ENCODE assay signal across 22 mouse cellular contexts in genomic region chr4:82518132-82518531, GRCm38 (mm10).
DNase-seq lines count a peak whose midpoint lies in the region; ATAC-seq and TF ChIP-seq lines count a peak whose summit lies in the region.
"Had no signal": no experiment of that assay in that cellular context is flagged by ENCODE, and none has a peak within 500 bp of the region (broad histone marks: within the 10 kb centered on the region; RNA-seq: fewer than 3 reads in every experiment).

No protein-coding gene starts in this region.

- no peaks in the 10 kb centered on the region for H3K27me3 ChIP-seq in hindbrain, postnatal 0 days (ENCODE audit: insufficient read depth, low read length)
- H3K27me3 ChIP-seq in hindbrain, embryonic 12.5 days, result no peaks in the 10 kb centered on the region
- H3K27me3 ChIP-seq: forebrain, embryonic 13.5 days; heart, embryonic 12.5 days; heart, embryonic 15.5 days had no signal

- no peaks in the 10 kb centered on the region for H3K9me3 ChIP-seq in hindbrain, postnatal 0 days (ENCODE audit: low read length)
- H3K9me3 ChIP-seq in hindbrain, embryonic 12.5 days (replicated peaks), result no peaks in the 10 kb centered on the region
- H3K9me3 ChIP-seq: forebrain, embryonic 13.5 days; heart, embryonic 12.5 days; heart, embryonic 15.5 days; hindbrain, embryonic 10.5 days had no signal

- TF ChIP-seq CTCF in hindbrain, postnatal 0 days (IDR thresholded peaks at IDR 0.05; ENCODE audit: low read depth), result no peak

- no peaks in the 10 kb centered on the region for H3K4me1 ChIP-seq in hindbrain, postnatal 0 days (ENCODE audit: insufficient read depth, low read length)
- H3K4me1 ChIP-seq in hindbrain, embryonic 12.5 days, result peaks cover 2% of the 10 kb centered on the region; the same call in 1 of the 2 replicates

- 80% methylated on average over 1 of the region's 1 CpGs for WGBS in hindbrain, postnatal 0 days
- WGBS in hindbrain, embryonic 12.5 days, result 90% methylated on average over 1 of the region's 1 CpGs

- peak overlapping the region; percentile 57; the same call in 1 of the 2 replicates for H3K27ac ChIP-seq in hindbrain, postnatal 0 days
- H3K27ac ChIP-seq in hindbrain, embryonic 12.5 days, result no peak overlapping the region
- H3K27ac ChIP-seq: heart, embryonic 15.5 days; hindbrain, embryonic 10.5 days had no signal

- H3K9ac ChIP-seq in hindbrain, postnatal 0 days (replicated peaks; ENCODE audit: low read length), result no peak overlapping the region
- H3K9ac ChIP-seq in hindbrain, embryonic 12.5 days, result no peak overlapping the region
- H3K9ac ChIP-seq: forebrain, embryonic 13.5 days; heart, embryonic 12.5 days; heart, embryonic 15.5 days; hindbrain, embryonic 14.5 days had no signal

- ATAC-seq in cerebellum, adult (ENCODE audit: insufficient number of reproducible peaks, low FRiP score, low TSS enrichment), result no peak
- ATAC-seq in hindbrain, postnatal 0 days, result no peak
- no peak for ATAC-seq in hindbrain, embryonic 12.5 days (ENCODE audit: low FRiP score)
- ATAC-seq: activated CD4-positive, CD25-positive, alpha-beta regulatory T cell, adult 4 months; forebrain, embryonic 13.5 days; intestine, postnatal 0 days had no signal

- H3K4me3 ChIP-seq in hindbrain, postnatal 0 days (ENCODE audit: low read length), result no peak overlapping the region
- no peak overlapping the region for H3K4me3 ChIP-seq in hindbrain, embryonic 12.5 days
- H3K4me3 ChIP-seq: forebrain, embryonic 13.5 days; heart, embryonic 12.5 days; heart, embryonic 15.5 days; hindbrain, embryonic 10.5 days had no signal

- peak; percentile 34 for DNase-seq in cerebellum, adult 11-12 months
- peak; percentile 52 for DNase-seq in cerebellum, adult 9-11 months
- DNase-seq in cerebellum, adult 8-10 months, result no peak
- DNase-seq in hindbrain, postnatal 0 days (ENCODE audit: low spot score), result no peak
- DNase-seq in cerebellum, postnatal 10 days, result peak; percentile 70 to 73
- DNase-seq in kidney, postnatal 25 days, result no peak
- DNase-seq: adrenal gland, adult 8-10 months; adrenal gland, postnatal 25 days; gastrocnemius, postnatal 25 days; heart, adult 18-20 months; heart, postnatal 10 days; heart, postnatal 36 days; kidney, adult 2 months had no signal

- peak overlapping the region; percentile 33; the same call in 1 of the 2 replicates for H3K4me2 ChIP-seq in hindbrain, postnatal 0 days (ENCODE audit: low read depth, low read length)
- no peak overlapping the region for H3K4me2 ChIP-seq in hindbrain, embryonic 12.5 days (replicated peaks)
- H3K4me2 ChIP-seq: forebrain, embryonic 13.5 days; heart, embryonic 15.5 days; hindbrain, embryonic 14.5 days had no signal

- H3K36me3 ChIP-seq in hindbrain, postnatal 0 days (ENCODE audit: insufficient read depth, low read length), result no peaks in the 10 kb centered on the region
- H3K36me3 ChIP-seq in hindbrain, embryonic 12.5 days, result no peaks in the 10 kb centered on the region
- H3K36me3 ChIP-seq: heart, embryonic 15.5 days; hindbrain, embryonic 10.5 days had no signal

Comparison
In these comparisons a context has a peak if more than half of its experiments do, and no peak if none do; other contexts are left out.
1. DNase-seq: peak in cerebellum, adult 11-12 months (single experiment), cerebellum, adult 9-11 months (single experiment) and cerebellum, postnatal 10 days (2 of 2); none in cerebellum, adult 8-10 months (single experiment), hindbrain, postnatal 0 days (single experiment) and kidney, postnatal 25 days (0 of 2).